Mouse (Mus musculus) E14TG2a.4 (cell line): Measurements from ENCODE around the gene Tnfrsf18.

ENCODE experiments used
- CTCF ChIP-seq: conservative IDR thresholded peaks from 2 replicates; pipeline ENCODE4 v1.5.1; 2014; ENCODE audit warnings: low read length
- NANOG ChIP-seq: IDR thresholded peaks from 2 replicates; pipeline ENCODE4 v1.6.1; 2014; ENCODE audit warnings: borderline replicate concordance, low read length, mixed read lengths
- POU5F1 ChIP-seq: IDR thresholded peaks from 2 replicates; pipeline ENCODE4 v1.6.1; 2014; ENCODE audit warnings: low read length, borderline replicate concordance

GRCm38 (mm10) chr4:156076911-156077382, 51.0 kb downstream of the Tnfrsf18 start:
- TF ChIP-seq CTCF (no peak), POU5F1 (no peak), NANOG (no peak)
